Mouse (Mus musculus) myocyte (in vitro differentiated cells): Measurements from ENCODE around the gene Nedd1. TPM values are rescaled to one million over a fixed set of nuclear protein-coding genes. Genes with fewer than 3 reads are reported as not detected.

ENCODE experiments used
- H3K27me3 ChIP-seq: one replicate; pipeline ENCODE4 v1.6.1; 2011; ENCODE audit not compliant: control insufficient read depth, insufficient read depth, insufficient read length
- H3K36me3 ChIP-seq: one replicate; pipeline ENCODE4 v1.6.1; 2011; ENCODE audit not compliant: control insufficient read depth, insufficient read depth
- H3K4me2 ChIP-seq: one replicate; pipeline ENCODE4 v1.6.1; 2011; ENCODE audit warnings: low read depth, control low read depth
- H3K4me3 ChIP-seq: one replicate; pipeline ENCODE4 v1.5.1; 2011; ENCODE audit warnings: mild to moderate bottlenecking, control low read depth, moderate library complexity
- H3K79me2 ChIP-seq: one replicate; pipeline ENCODE4 v1.6.1; 2011; ENCODE audit not compliant: control insufficient read depth, insufficient read depth
- H3ac ChIP-seq: one replicate; pipeline ENCODE4 v1.6.1; 2011; ENCODE audit not compliant: control insufficient read depth, insufficient read length
- CEBPB ChIP-seq: IDR thresholded peaks from 2 replicates; pipeline ENCODE4 v1.6.1; 2011; ENCODE audit warnings: mild to moderate bottlenecking, moderate library complexity; ENCODE audit not compliant: poor library complexity, insufficient read depth, severe bottlenecking
- E2F4 ChIP-seq: IDR thresholded peaks from one replicate; pipeline ENCODE4 v1.6.1; 2011; ENCODE audit warnings: mild to moderate bottlenecking, control low read depth, moderate library complexity; ENCODE audit not compliant: insufficient read depth
- MAX ChIP-seq: IDR thresholded peaks from one replicate; pipeline ENCODE4 v1.6.1; 2011; ENCODE audit warnings: low read depth, mild to moderate bottlenecking, control low read depth
- MYOD1 ChIP-seq, 3 experiments: IDR thresholded peaks; one replicate each; pipeline ENCODE4 v1.6.1; 2011; ENCODE audit warnings: control low read depth in 2 of 3, low read depth in 2 of 3, mild to moderate bottlenecking in 2 of 3, moderate library complexity in 1 of 3; ENCODE audit not compliant: insufficient read length in 2 of 3, control insufficient read depth in 1 of 3
- MYOG ChIP-seq, 3 experiments: IDR thresholded peaks; one replicate each; pipeline ENCODE4 v1.6.1; 2011; ENCODE audit warnings: control low read depth in 2 of 3, low read depth in 2 of 3, mild to moderate bottlenecking in 2 of 3; ENCODE audit not compliant: insufficient read length in 2 of 3, control insufficient read depth in 1 of 3, insufficient read depth in 1 of 3
- POLR2A ChIP-seq: IDR thresholded peaks from one replicate; pipeline ENCODE4 v1.6.1; 2011; ENCODE audit warnings: low read depth, mild to moderate bottlenecking, control low read depth, moderate library complexity; ENCODE audit not compliant: insufficient read length
- POLR2AphosphoS2 ChIP-seq: IDR thresholded peaks from one replicate; pipeline ENCODE4 v1.6.1; 2011; ENCODE audit warnings: low read depth, control low read depth; ENCODE audit not compliant: insufficient read length
- REST ChIP-seq: IDR thresholded peaks from one replicate; pipeline ENCODE4 v1.6.1; 2011; ENCODE audit warnings: mild to moderate bottlenecking, control low read depth, moderate library complexity; ENCODE audit not compliant: insufficient read depth, insufficient read length
- SRF ChIP-seq: IDR thresholded peaks from one replicate; pipeline ENCODE4 v1.6.1; 2011; ENCODE audit warnings: low read depth; ENCODE audit not compliant: control insufficient read depth, insufficient read length
- TCF12 ChIP-seq: IDR thresholded peaks from one replicate; pipeline ENCODE4 v1.6.1; 2011; ENCODE audit warnings: mild to moderate bottlenecking, control low read depth; ENCODE audit not compliant: poor library complexity, insufficient read depth, severe bottlenecking
- TCF3 ChIP-seq: IDR thresholded peaks from one replicate; pipeline ENCODE4 v1.6.1; 2011; ENCODE audit warnings: low read depth, control low read depth; ENCODE audit not compliant: insufficient read length
- USF1 ChIP-seq: IDR thresholded peaks from one replicate; pipeline ENCODE4 v1.6.1; 2011; ENCODE audit warnings: low read depth, mild to moderate bottlenecking, control low read depth, moderate library complexity
- polyA plus RNA-seq: library from polyadenylated mRNA; unstranded; fragments of >200 nt; fragmentation: generic; extraction: Trizol; gene quantifications from one replicate; pipeline ENCODE4 v1.2.1, GENCODE M21; 2012; ENCODE audit warnings: missing spikeins

Nedd1 gene
- 6.5 TPM for polyA plus RNA-seq

DNA sequence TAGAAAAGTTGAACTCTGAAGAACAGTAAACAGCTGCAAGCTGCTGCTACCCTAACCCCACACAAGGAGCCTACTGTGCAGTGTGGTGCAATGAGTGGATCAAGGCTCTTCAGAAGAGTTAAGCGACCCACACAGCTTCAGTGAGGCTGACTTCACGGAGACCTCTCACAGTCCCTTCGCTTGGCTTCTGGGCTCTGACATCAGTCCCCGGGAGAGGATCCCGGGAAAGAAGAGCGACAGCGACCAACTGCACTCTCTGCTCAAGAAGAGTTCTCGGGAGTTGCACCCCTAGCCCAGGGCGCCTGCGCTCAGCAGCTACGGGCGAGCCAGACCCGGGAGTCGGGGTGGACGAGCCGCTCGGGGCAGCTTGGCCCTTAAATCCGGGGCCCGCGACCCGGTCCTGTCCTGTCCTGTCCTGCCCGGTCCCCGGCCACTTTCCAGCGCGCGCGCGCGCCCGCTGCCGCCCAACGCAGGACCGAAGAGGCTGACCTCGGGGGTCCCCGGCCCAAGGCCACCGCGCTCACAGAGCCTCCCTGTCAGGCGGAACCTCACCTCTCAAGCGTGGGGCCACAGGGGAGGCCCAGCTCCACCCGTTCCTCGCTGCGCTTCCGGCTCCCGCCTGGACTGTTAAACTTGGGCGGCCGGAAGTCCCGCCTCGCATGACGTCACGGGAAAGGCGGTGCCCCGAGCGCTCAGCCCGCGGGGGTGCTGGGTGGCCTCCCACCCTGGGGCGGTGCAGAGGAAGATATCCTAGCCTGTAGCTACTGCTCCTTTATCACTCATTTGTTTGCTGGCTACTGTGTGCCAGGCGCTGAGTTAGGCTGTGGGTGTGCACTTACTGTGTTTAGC is at the start of gene Nedd1:
TSS of gene Nedd1 (minus strand) at position 650 of the 849 bp plus-strand sequence.
- TF ChIP-seq MYOG (IDR thresholded peaks at IDR 0.05; ENCODE audit: control insufficient read depth in 1 of 3, insufficient read depth in 1 of 3, insufficient read length in 2 of 3, low read depth in 2 of 3) (peak in 1 of 3 experiments; percentile 36), CEBPB (no peak), SRF (peak; percentile 72), POLR2A (peak; percentile 93), POLR2AphosphoS2 (peak; percentile 95), E2F4 (peak; percentile 81)
- Histone ChIP-seq H3ac (peak within 1 kb of the TSS; percentile 60), H3K4me2 (peak within 1 kb of the TSS; percentile 90), H3K36me3 (no peaks in the 10 kb centered on the region), H3K4me3 (peak within 1 kb of the TSS; percentile 47), H3K27me3 (no peaks in the 10 kb centered on the region), H3K79me2 (peaks cover 5% of the 10 kb centered on the region)

DNA sequence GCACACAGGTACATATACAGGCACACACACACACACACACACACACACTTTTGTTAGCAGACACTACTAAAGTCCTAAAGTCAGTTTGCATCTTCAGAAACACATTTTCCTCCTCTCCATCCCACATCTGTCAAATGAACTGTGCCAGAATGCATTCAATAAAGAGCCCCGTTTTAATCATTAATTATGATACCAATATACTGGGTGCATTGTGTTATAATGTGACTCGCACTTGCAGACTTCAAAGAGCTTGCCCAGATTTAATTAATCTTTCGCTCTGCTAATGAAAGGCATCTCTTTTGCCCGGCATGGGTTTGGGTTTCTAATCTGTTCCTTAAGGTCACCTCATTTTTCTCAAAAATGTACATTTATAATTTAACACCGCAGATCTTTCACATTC is 32.1 kb upstream of the Nedd1 start:
- Histone ChIP-seq H3K79me2 (no peaks in the 10 kb centered on the region), H3ac (no peak overlapping the region), H3K4me3 (no peak overlapping the region), H3K36me3 (no peaks in the 10 kb centered on the region), H3K4me2 (no peak overlapping the region), H3K27me3 (no peaks in the 10 kb centered on the region)
- TF ChIP-seq USF1 (no peak), POLR2A (no peak), POLR2AphosphoS2 (no peak), MYOD1 (IDR thresholded peaks at IDR 0.05; ENCODE audit: control insufficient read depth in 1 of 3, insufficient read length in 2 of 3, low read depth in 2 of 3) (no peak), TCF12 (no peak), MYOG (IDR thresholded peaks at IDR 0.05; ENCODE audit: control insufficient read depth in 1 of 3, insufficient read depth in 1 of 3, insufficient read length in 2 of 3, low read depth in 2 of 3) (no peak), TCF3 (no peak), SRF (no peak), CEBPB (no peak)

DNA sequence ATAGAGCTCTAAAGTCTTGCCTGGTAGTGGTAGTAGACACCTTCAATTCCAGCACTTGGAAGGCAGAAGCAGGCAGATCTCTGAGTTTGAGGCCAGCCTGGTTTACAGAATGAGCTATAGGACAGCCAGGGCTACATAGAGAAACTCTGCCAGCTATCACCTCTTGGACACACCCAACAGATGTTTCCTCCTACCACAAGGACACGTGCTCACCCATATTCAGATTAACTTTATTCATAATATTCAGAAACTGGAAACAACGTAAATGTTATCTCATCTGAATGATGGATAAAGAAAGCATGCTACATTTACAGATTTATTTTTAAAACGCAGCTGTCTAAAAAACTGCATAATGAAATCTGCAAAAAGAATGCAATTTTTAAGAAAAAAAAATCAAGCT is 8.1 kb upstream of the Nedd1 start:
- H3K4me3 ChIP-seq = no peak overlapping the region
- H3K36me3 ChIP-seq = no peaks in the 10 kb centered on the region
- H3K79me2 ChIP-seq = no peaks in the 10 kb centered on the region
- no peak overlapping the region for H3ac ChIP-seq
- H3K4me2 ChIP-seq = no peak overlapping the region
- no peaks in the 10 kb centered on the region for H3K27me3 ChIP-seq
- TF ChIP-seq REST = no peak
- TF ChIP-seq MYOD1 (IDR thresholded peaks at IDR 0.05; ENCODE audit: control insufficient read depth in 1 of 3, insufficient read length in 2 of 3, low read depth in 2 of 3) = no peak
- TF ChIP-seq USF1 = no peak
- TF ChIP-seq TCF12 = no peak
- TF ChIP-seq TCF3 = no peak

DNA sequence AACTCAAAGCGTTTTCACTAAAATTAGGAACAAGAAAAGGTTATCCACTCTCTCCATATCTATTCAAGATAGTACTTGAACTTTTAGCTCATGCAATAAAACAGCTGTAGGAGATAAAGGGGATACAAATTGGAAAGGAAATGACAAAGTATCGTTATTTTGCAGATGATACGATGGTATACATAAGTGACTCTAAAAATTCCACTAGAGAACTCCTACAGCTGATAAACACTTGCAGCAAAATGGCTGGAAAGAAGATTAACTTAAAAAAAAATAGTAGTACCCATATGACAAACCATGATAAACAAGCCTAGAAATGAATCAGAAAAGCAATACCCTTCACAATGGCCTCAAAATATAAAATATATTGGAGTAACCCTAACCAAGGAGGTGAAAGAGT is 6.5 kb upstream of the Nedd1 start:
- TF ChIP-seq POLR2A (no peak), E2F4 (no peak), MAX (no peak), POLR2AphosphoS2 (no peak), MYOD1 (IDR thresholded peaks at IDR 0.05; ENCODE audit: control insufficient read depth in 1 of 3, insufficient read length in 2 of 3, low read depth in 2 of 3) (no peak), REST (no peak)
- H3K4me3 ChIP-seq = no peak overlapping the region

DNA sequence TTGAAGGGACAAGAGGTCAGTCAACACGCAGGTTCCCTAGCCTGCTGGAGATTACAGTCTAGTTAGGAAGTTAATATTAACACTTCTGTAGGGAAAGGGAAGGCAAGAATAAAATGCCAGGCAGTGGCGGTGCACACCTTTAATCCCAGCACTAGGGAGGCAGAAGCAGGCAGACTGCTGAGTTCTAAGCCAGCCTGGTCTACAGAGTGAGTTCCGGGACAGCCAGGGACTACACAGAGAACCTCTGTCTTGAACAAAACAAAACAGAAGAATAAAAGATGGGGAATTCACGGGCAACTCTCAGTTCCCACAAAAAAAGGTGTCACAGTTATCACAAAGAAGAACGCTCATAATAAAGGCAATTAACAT is 384 bp upstream of the Nedd1 start:
- H3K79me2 ChIP-seq = peaks cover 5% of the 10 kb centered on the region
- peak overlapping the region; percentile 60 for H3ac ChIP-seq
- TF ChIP-seq E2F4 = no peak
- no peak for TF ChIP-seq POLR2AphosphoS2
- TF ChIP-seq SRF = no peak
- no peak for TF ChIP-seq POLR2A
- TF ChIP-seq REST = no peak
- TF ChIP-seq USF1 = no peak
- TF ChIP-seq TCF12 = no peak
- peak overlapping the region; percentile 84 for H3K4me2 ChIP-seq
- no peaks in the 10 kb centered on the region for H3K36me3 ChIP-seq
- no peaks in the 10 kb centered on the region for H3K27me3 ChIP-seq
- H3K4me3 ChIP-seq = peak overlapping the region; percentile 47

More for the DNA sequence above, 6.5 kb upstream of the Nedd1 start:
- Histone ChIP-seq H3K4me2 (no peak overlapping the region), H3K36me3 (no peaks in the 10 kb centered on the region), H3K79me2 (no peaks in the 10 kb centered on the region), H3ac (no peak overlapping the region), H3K27me3 (no peaks in the 10 kb centered on the region)
